Mouse (Mus musculus) cerebellum, postnatal 25 days (tissue): ENCODE measurements around the gene Lrrc20.

Experiments
- DNase-seq, 2 experiments: peaks; one replicate each; pipeline ENCODE4 v3.0.0; 2021; ENCODE audit warnings: mixed read lengths in 2 of 2

Gene Lrrc20

DNA sequence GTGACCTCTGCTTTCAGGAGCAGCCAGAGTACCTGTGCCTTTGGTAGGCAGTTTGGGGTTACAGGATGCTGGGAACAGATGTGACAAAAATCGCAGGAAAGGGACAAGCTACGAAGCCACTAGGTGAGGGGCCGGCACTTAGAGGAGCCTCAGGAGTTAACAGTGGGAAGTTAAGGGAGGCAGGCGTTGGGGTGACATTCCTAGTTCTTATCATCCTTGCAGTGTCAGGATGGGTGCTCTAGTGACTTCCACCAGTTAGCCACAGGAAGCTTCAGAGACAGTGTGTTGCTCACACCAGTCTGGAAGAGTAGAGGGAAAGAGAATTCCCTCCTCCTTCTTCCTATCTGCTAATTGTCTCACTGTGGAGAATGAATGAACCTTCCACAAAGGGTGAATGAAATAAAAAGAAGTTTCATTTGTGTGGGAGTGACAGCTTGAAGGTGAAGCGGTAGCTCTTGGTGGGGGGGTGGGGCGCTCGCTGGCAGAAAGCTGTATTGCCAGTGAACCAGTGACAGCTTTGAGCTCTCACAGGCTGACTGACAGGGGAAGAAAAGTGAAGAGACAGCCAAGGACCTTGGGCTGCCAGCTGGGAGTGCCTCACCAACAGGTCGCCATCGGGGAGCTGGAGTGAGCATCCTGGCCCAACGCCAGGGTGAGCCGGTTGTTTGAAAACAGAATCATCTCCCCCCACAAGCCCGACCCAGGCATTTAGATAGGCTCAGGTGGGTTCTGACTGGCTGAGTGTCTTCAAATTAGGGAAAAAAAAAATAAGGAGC, 41.9 kb downstream of the Lrrc20 start:
- peak; percentile 26 to 64 for DNase-seq

GRCm38 (mm10) chr10:61518320-61518719, 42.7 kb downstream of the Lrrc20 start:
- no peak for DNase-seq

DNA sequence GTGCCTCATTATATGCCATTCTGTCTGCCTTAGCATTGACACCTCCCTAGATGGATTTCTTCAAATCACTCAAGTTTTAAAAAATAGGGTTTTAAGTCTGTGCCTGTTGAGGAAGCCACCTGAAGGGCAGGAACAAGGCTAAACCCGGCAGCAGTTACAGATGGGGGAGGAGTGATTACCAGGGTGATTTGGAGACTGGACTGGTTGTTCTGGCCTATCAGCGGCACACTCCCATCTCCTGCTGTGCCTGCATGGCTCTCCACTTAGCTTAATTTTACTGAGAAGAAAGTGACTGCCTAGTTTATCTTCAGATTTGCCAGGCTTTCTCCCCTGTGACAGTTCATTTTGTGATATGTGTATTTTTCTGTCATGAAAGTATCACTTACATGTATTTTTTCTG, 43.9 kb downstream of the Lrrc20 start:
- DNase-seq: no peak

GRCm38 (mm10) chr10:61520714-61521113, 45.1 kb downstream of the Lrrc20 start:
- no peak for DNase-seq

DNA sequence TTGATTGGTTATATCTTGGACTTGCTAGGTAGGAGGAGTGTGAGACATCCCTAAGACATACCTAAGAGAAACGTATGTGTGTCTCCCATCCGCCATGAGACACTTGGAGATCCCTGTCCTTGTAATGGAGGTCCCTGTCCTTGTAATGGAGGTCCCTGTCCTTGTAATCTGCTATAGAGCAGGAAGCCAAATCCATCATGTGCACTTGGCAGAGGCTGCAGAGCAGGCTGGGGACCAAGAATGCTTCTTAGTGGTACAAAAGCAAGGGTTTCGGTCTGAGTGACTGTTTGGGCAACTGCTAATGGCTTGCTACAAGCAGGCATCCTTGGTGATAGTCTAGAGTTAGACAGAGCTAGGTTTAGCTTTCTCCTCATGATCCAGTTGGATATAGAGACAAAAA, 55.3 kb downstream of the Lrrc20 start:
- DNase-seq: peak; percentile 28 to 40

DNA sequence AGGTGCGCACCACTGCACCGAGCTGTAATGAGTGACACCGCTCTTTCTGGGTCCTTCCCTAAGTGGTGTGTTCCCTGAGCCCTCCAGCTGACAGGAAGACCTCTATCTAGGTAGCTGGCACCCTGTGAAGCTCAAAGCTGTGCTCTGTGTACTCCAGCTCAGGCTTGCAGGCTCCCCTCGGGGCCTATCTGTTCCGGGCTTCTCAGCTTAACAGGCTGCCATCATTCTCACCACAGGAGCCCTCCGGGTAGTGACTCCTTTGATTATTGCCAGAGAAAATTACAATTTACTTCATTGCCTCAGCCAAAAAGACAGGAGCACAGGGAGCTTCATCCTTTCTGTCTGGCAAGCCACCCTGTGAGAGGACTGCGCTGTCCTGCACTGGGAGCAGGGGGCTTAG, 57.7 kb downstream of the Lrrc20 start:
- DNase-seq: no peak

DNA sequence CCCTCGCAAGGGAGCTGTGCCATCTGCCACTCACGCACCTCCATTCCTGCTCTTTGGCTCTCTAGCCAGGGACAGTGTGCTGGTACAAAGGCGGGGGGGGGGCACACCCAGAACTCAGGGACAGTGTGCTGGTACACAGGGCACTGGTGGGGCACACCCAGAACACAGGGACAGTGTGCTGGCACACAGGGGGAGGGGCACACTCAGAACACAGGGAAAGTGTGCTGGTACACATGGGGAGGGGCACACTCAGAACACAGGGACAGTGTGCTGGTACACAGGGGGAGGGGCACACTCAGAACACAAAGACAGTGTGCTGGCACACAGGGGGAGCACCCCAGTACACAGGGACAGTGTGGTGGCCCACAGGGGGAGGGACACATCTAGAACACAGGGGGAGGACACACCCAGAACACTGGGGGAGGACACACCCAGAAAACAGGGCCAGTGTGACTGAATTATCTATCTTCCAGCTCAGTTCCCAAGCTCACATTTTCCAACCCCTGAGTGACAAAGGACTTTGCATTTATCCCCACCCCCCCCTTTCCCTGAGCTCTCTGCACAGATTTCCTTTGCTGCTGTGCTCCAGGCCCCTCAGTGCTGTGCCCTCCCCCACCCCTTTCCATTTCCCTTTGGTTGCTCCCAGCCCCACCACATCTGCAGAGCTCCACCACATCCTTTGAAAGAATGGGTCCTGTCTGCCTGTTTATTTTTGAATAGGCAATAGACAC, 58.9 kb downstream of the Lrrc20 start:
- DNase-seq: peak; percentile 32 to 34

DNA sequence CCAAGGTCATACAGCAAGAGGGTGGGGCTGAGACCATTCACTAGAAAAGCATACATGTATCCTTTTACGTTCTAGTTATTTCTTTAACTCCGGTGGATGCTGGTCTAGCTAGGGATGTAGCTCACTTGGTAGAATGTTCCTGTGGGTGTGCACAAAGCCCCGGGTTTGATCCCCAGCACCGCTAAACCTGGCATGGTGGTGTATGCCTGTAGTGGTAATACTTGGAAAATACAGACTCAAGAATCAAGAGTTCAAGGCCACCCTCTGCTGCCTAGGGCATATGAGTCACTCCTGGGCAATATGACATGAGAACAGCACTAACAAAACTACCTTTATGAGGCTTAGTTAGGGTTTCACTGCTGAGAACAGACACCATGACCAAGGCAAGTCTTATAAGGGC, 59.8 kb downstream of the Lrrc20 start:
- no peak for DNase-seq

- DNase-seq: peak; percentile 43 to 57
Measured at GRCm38 (mm10) chr10:61536130-61537035, 60.8 kb downstream of the Lrrc20 start.

GRCm38 (mm10) chr10:61537036-61537380, 61.4 kb downstream of the Lrrc20 start:
- no peak for DNase-seq

DNA sequence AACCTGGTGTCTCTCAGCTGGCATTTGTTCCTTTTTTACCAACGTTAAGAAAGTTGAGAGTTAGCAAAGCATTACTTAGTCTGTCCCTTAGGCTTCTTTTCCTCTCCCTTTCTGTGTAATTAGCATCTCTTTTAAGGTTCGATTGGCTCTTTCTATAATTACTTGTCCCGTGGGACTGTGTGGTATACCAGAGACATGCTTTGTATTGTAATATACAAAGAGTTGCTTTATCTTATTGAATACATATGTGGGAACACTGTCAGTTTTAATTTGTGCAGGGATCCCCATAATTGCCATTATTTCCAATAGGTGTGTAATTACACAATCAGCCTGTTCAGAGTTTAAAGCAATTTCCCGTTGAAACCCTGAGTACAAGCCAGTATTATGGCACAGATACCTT, 62.8 kb downstream of the Lrrc20 start:
- no peak for DNase-seq

- no peak for DNase-seq
Measured at GRCm38 (mm10) chr10:61544127-61544862, 68.7 kb downstream of the Lrrc20 start.

DNA sequence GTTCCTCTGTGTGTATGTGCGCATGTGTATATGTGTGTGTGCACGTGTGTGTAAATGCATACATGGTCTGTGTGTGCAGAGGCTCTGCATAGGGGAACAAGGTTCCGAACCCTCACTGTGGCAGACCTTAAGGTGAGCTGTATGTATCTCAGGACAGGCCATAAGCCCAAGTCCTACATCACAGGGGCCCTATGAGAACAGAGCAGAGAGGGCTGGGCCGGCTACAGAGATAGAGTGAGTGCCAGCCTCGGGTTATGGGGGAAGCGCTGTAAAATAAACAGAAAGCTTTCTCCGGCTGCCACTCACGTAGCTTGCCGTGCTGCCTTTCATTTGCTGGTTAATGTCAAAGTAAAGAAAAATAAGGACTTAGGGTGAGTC, 69.3 kb downstream of the Lrrc20 start:
- no peak for DNase-seq

DNA sequence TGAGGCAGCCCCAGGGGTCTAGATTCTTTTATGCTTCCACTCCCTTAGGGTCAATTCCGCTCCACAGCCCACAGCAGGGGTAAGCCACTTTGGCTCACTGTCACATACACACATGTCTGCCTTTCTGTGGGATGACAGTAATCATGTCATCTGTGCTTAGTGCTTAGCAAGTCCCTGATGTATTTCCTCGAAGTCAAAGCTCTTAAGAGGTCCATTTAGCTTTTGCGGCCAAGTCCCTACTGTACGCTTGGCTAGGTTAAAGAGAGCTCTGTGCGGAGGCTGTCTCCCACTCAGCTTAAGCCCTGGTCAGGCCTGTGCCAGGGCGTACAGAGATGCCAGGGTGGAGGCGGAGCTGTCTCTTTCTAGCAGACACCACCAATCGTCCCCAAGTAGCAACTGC, 74.5 kb downstream of the Lrrc20 start:
- peak; percentile 57 to 67 for DNase-seq

DNA sequence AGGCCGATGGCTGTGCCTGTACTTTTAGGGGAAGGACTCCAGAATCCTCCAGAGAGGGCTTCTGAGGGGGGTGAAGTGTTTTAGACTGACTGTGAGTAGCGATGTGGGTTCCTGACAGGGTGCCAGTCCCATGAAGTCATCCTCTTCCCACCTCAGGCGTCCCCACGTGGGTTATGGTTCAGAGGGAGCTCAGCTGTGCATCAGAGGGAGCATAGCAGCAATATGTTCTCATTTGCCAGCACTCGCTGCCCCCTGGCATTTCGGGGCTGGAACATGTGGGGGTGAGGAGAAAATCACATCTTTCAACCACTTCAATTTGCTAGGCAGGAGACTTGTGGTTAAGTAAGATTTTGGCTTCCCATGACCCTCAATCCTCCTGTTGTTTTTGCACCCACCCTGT, 79.6 kb downstream of the Lrrc20 start:
- DNase-seq: no peak

DNA sequence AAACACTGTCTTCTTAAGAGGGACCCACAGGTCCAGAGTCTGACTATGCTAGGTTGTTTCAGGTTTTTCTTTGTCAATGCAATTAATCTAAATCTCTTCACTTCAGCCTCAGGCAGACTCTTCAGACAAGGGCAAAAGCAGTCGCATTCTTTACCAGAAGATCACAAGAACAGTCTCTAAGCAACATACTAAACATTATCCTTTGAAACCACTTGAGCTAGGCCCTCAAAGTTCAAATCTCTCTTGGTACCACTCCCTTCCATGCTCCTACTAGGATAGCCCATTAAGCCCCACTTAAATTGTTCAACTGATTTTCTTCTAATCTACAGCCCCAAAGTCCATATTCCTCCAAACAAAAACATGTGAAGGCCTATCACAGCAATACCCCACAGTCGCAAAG, 83.0 kb downstream of the Lrrc20 start:
- DNase-seq: no peak

DNA sequence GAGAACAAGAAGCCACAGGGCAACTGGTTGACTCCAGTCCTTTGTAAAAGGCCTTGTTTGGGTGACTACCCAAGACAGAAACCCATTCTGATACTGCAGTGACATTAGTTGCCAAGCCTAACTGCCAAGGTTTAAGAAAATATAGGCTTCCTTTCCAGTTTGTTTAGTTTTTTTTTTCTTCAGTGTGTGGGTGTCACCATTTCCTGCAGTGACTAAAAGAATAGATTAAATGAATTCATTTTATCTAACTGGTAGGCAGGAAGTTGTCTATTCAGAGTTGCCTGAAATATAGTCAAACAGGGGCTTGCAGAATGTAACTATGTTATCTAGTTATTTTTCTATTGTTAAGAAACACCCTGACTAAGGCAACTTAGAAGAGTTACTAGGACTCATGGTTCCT, 83.9 kb downstream of the Lrrc20 start:
- no peak for DNase-seq

DNA sequence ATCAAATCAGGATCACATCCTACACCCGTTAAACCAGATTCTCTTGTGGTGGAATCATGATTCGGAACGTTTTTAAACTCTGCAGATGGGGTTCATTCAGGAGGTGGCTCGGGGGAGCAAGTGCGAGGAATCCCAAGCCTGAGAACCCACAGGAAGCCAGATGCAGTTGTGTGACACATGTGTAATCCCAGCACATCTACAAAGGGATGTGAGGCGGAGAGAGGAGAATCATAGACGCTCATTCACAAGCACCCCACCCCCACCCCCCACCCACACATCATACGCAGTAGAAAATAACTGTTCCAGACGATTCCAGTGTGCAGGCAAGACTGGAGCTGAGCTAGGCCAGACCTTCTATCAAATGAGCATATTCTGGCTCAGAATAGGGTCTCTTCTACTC, 87.9 kb downstream of the Lrrc20 start:
- DNase-seq: no peak

DNA sequence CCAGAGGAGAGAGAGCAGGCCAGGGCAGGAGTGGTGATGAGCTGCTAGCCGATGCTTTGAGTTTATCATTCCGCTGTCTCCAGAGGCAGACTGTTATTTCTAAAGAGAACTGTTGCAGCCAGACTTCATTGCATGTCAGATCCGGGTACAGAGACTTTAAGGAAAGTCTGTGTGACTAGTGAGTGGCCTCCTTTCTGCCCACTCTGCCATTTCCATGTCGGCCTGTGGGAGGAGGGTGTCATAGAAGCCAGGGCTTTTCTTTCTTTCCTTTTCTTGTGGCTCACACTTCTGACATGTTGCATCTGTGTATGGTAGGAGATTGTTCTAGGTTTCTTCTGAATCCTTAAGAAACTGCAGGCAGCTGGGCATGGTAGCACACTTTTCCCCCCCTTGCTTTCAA, 88.8 kb downstream of the Lrrc20 start:
- no peak for DNase-seq

- DNase-seq: peak in 1 of 2 experiments; percentile 9
Measured at GRCm38 (mm10) chr10:61570181-61570580, 94.6 kb downstream of the Lrrc20 start.

- DNase-seq: no peak
Measured at GRCm38 (mm10) chr10:61572126-61572525, 96.5 kb downstream of the Lrrc20 start.

- peak in 1 of 2 experiments; percentile 12 for DNase-seq
Measured at GRCm38 (mm10) chr10:61576120-61576767, 100.6 kb downstream of the Lrrc20 start.
